Comparison of ENCODE assay signal across 23 mouse cellular contexts in the genomic region with DNA sequence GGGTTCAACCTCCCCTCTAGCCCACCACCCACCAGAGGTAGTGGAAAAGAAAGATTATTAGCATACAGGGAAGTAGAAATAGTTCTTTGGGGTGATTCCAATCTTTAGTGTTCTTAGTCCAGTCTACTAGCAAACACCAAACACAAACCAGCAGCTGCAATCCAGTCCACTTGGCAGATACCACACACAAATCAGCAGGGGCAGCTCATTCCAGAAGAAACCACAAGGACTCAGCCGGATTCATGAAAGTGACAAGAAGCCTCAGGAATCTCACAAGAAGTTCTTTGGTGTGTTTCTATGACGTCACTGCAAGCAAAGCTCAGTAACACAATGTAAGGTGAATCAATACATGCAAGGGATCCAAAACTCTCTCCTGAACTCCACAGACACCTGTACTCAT. TPM values are rescaled to one million over a fixed set of nuclear protein-coding genes. Genes with fewer than 3 reads are reported as not detected.
DNase-seq lines count a peak whose midpoint lies in the region; TF ChIP-seq lines count a peak whose summit lies in the region.
"Had no signal": no experiment of that assay in that cellular context is flagged by ENCODE, and none has a peak within 500 bp of the region (broad histone marks: within the 10 kb centered on the region; RNA-seq: fewer than 3 reads in every experiment).

No protein-coding gene starts in this region.

- DNase-seq in liver, adult 2 months (ENCODE audit: extremely low read depth, low read depth, low spot score), result peak; percentile 8
- DNase-seq in liver, result no peak
- DNase-seq in NIH3T3 (ENCODE audit: low read depth), result peak; percentile 53
- DNase-seq in gastrocnemius, adult 18-20 months (ENCODE audit: low spot score), result no peak
- DNase-seq in adrenal gland, postnatal 14 days, result no peak
- DNase-seq: adrenal gland, adult 8-10 months; adrenal gland, postnatal 36 days; cerebellum, adult 2 months; cerebellum, adult 9-11 months; cerebellum, postnatal 25 days; gastrocnemius, adult 2 months; gastrocnemius, postnatal 14 days; heart, adult 11 months had no signal

- no peaks in the 10 kb centered on the region for H3K4me1 ChIP-seq in liver, adult 2 months (ENCODE audit: control insufficient read depth, insufficient read depth, low read length)
- H3K4me1 ChIP-seq: embryonic facial prominence, embryonic 12.5 days; forebrain, embryonic 10.5 days; forebrain, embryonic 13.5 days; hindbrain, embryonic 12.5 days; hindbrain, embryonic 15.5 days had no signal

- H3K4me3 ChIP-seq in liver, adult 2 months (ENCODE audit: insufficient read depth, low read depth, low read length), result no peak overlapping the region
- H3K4me3 ChIP-seq in myocyte, result no peak overlapping the region
- H3K4me3 ChIP-seq: embryonic facial prominence, embryonic 12.5 days; embryonic facial prominence, embryonic 15.5 days; erythroblast, embryonic 14.5 days; forebrain, embryonic 10.5 days; forebrain, embryonic 13.5 days; gastrocnemius, adult 2 months; hindbrain, embryonic 12.5 days; hindbrain, embryonic 15.5 days had no signal

- H3K79me2 ChIP-seq in liver, adult 2 months (ENCODE audit: control insufficient read depth, insufficient read depth, low read length), result no peaks in the 10 kb centered on the region
- no peaks in the 10 kb centered on the region for H3K79me2 ChIP-seq in myocyte (ENCODE audit: control insufficient read depth, insufficient read depth)

- TF ChIP-seq CTCF in liver, adult 2 months (IDR thresholded peaks at IDR 0.05; ENCODE audit: low read depth, low read length), result no peak

- H3K4me2 ChIP-seq in myocyte (ENCODE audit: low read depth), result no peak overlapping the region
- H3K4me2 ChIP-seq: embryonic facial prominence, embryonic 12.5 days; embryonic facial prominence, embryonic 15.5 days; forebrain, embryonic 13.5 days; heart, embryonic 11.5 days; hindbrain, embryonic 12.5 days; hindbrain, embryonic 15.5 days had no signal

- no peak overlapping the region for H3K9ac ChIP-seq in liver, adult 2 months (ENCODE audit: low read depth, low read length)
- H3K9ac ChIP-seq: embryonic facial prominence, embryonic 12.5 days; embryonic facial prominence, embryonic 15.5 days; forebrain, embryonic 13.5 days; hindbrain, embryonic 12.5 days; hindbrain, embryonic 15.5 days had no signal

- H3K36me3 ChIP-seq in liver, adult 2 months (ENCODE audit: control insufficient read depth, insufficient read depth, low read length), result no peaks in the 10 kb centered on the region
- no peaks in the 10 kb centered on the region for H3K36me3 ChIP-seq in myocyte (ENCODE audit: control insufficient read depth, insufficient read depth)
- H3K36me3 ChIP-seq: embryonic facial prominence, embryonic 12.5 days; embryonic facial prominence, embryonic 15.5 days; forebrain, embryonic 10.5 days; hindbrain, embryonic 12.5 days; hindbrain, embryonic 15.5 days had no signal

- 85% methylated on average over 2 of the region's 2 CpGs for WGBS in liver, adult 2 months

- TF ChIP-seq POLR2A in liver, adult 2 months (IDR thresholded peaks at IDR 0.05; ENCODE audit: extremely low read depth, insufficient read depth, low read length), result no peak
- no peak for TF ChIP-seq POLR2A in myocyte (IDR thresholded peaks at IDR 0.05; ENCODE audit: insufficient read length, low read depth)

- H3K27ac ChIP-seq in liver, adult 2 months (replicated peaks; ENCODE audit: insufficient read depth, low read depth, low read length), result no peak overlapping the region
- H3K27ac ChIP-seq: embryonic facial prominence, embryonic 12.5 days; embryonic facial prominence, embryonic 15.5 days; forebrain, embryonic 10.5 days; forebrain, embryonic 13.5 days; gastrocnemius, adult 2 months; hindbrain, embryonic 12.5 days; hindbrain, embryonic 15.5 days had no signal

- H3ac ChIP-seq in myocyte (ENCODE audit: control insufficient read depth, insufficient read length), result no peak overlapping the region

- H3K27me3 ChIP-seq in liver, adult 2 months (ENCODE audit: control insufficient read depth, insufficient read depth, low read length), result no peaks in the 10 kb centered on the region
- H3K27me3 ChIP-seq in myocyte (ENCODE audit: control insufficient read depth, insufficient read depth, insufficient read length), result no peaks in the 10 kb centered on the region
- H3K27me3 ChIP-seq: embryonic facial prominence, embryonic 12.5 days; embryonic facial prominence, embryonic 15.5 days; forebrain, embryonic 13.5 days; hindbrain, embryonic 12.5 days; hindbrain, embryonic 15.5 days had no signal

TF ChIP-seq in myocyte, 11 proteins besides CTCF, POLR2A, EP300 and RAD21:
- TF ChIP-seq MYOG (IDR thresholded peaks at IDR 0.05; ENCODE audit: control insufficient read depth in 1 of 3, insufficient read depth in 1 of 3, insufficient read length in 2 of 3, low read depth in 2 of 3) (peak in 2 of 3 experiments; percentile 34 to 41), MYOD1 (IDR thresholded peaks at IDR 0.05; ENCODE audit: control insufficient read depth in 1 of 3, insufficient read length in 2 of 3, low read depth in 2 of 3) (peak; percentile 49 to 69 (median 53)), REST (IDR thresholded peaks at IDR 0.05; ENCODE audit: insufficient read depth, insufficient read length) (no peak)

RNA-seq across cellular contexts. Expression of a gene that starts 43.9 kb away (rescaled TPM):
- 4.8 and 5.7 TPM in 2 replicates for total RNA-seq in liver, adult 2 months (2014; rRNA removed)
- 3.6 and 5.9 TPM in 2 replicates for polyA plus RNA-seq in liver, adult 2 months (2012; rRNA removed)
- 13.1 TPM for polyA plus RNA-seq in myocyte (2012; fragmentation: generic; extraction: Trizol)
- total RNA-seq in gastrocnemius, adult 18-20 months (2021), result 1 to 10 TPM; 5.9 to 8.4 TPM
- total RNA-seq in adrenal gland, postnatal 14 days (2021), result 24.8 and 26.3 TPM in 2 replicates

RNA-seq across cellular contexts. Expression of a gene that starts 44.1 kb away (rescaled TPM):
- total RNA-seq in liver, adult 2 months (2014; rRNA removed), result 0.13 and 0.46 TPM in 2 replicates
- 0.12 and 0.18 TPM in 2 replicates for polyA plus RNA-seq in liver, adult 2 months (2012; rRNA removed)
- polyA plus RNA-seq in myocyte (2012; fragmentation: generic; extraction: Trizol), result 4.9 TPM
- under 1 TPM; 0.55 to 0.57 TPM for total RNA-seq in gastrocnemius, adult 18-20 months (2021)
- total RNA-seq in adrenal gland, postnatal 14 days (2021), result 0.78 and 0.83 TPM in 2 replicates
- total RNA-seq: common myeloid progenitor, adult 5-6 weeks had no signal
- polyA plus RNA-seq: erythroblast, embryonic 14.5 days had no signal

Comparison
In these comparisons a context has a peak if more than half of its experiments do, and no peak if none do; other contexts are left out.
1. DNase-seq: peak in liver, adult 2 months (single experiment) and NIH3T3 (single experiment); none in liver (single experiment), gastrocnemius, adult 18-20 months (single experiment) and adrenal gland, postnatal 14 days (single experiment).